In the genomic region with DNA sequence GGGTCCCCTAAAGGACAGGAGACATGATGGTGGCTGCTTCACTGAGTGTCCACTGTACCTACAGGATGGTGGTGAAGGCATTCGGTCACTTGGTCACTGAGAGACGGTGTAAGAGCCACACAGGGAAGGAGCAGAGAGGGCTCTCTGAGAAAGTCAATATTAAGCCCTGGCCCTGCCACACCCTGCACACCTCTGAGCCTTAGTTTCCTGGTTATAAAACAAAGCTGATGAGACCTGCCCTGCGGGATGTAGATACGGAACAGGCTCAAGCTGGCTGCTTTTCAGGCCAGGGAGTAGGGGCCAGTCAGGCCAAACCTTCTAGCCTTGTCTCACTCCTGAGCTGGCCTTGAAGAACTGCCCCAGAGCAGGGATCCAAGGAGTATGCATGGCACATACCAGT, we compare ENCODE assay signal across 20 mouse cellular contexts.
A peak's percentile ranks its signal among the peaks of the same experiment; 100 is the strongest.
DNase-seq lines count a peak whose midpoint lies in the region; ATAC-seq and TF ChIP-seq lines count a peak whose summit lies in the region.
"Had no signal": no experiment of that assay in that cellular context is flagged by ENCODE, and none has a peak within 500 bp of the region (broad histone marks: within the 10 kb centered on the region; RNA-seq: fewer than 3 reads in every experiment).

No protein-coding gene starts in this region.

- WGBS in cerebellum, adult 2 months = 93% methylated on average over 4 of the region's 4 CpGs
- 72% methylated on average over 4 of the region's 4 CpGs for WGBS in lung, adult 2 months
- WGBS in intestine, embryonic 16.5 days = 68% methylated on average over 4 of the region's 4 CpGs
- 72% methylated on average over 4 of the region's 4 CpGs for WGBS in stomach, embryonic 14.5 days

- H3K4me3 ChIP-seq in cerebellum, adult 2 months (replicated peaks; ENCODE audit: insufficient read depth, low read depth, low read length) = no peak overlapping the region
- H3K4me3 ChIP-seq in lung, adult 2 months (replicated peaks; ENCODE audit: extremely low read depth, low read depth, low read length) = no peak overlapping the region
- H3K4me3 ChIP-seq in intestine, embryonic 16.5 days (ENCODE audit: low read length) = no peak overlapping the region
- no peak overlapping the region for H3K4me3 ChIP-seq in stomach, embryonic 14.5 days (ENCODE audit: low read depth, low read length)
- H3K4me3 ChIP-seq: forebrain, embryonic 12.5 days; heart, embryonic 15.5 days; hindbrain, embryonic 12.5 days; kidney, embryonic 15.5 days; liver, embryonic 15.5 days; midbrain, embryonic 13.5 days; myocyte had no signal

- peak overlapping the region; percentile 56; the same call in 1 of the 2 replicates for H3K27ac ChIP-seq in cerebellum, adult 2 months (ENCODE audit: insufficient read depth, low read length)
- peak overlapping the region; percentile 79 for H3K27ac ChIP-seq in intestine, embryonic 16.5 days (ENCODE audit: low read length)
- no peak overlapping the region for H3K27ac ChIP-seq in stomach, embryonic 14.5 days (ENCODE audit: low read length)
- H3K27ac ChIP-seq: forebrain, embryonic 12.5 days; heart, embryonic 15.5 days; hindbrain, embryonic 12.5 days; kidney, embryonic 15.5 days; liver, embryonic 15.5 days; midbrain, embryonic 13.5 days had no signal

- H3K27me3 ChIP-seq in cerebellum, adult 2 months (ENCODE audit: control insufficient read depth, insufficient read depth, low read length) = no peaks in the 10 kb centered on the region
- H3K27me3 ChIP-seq in intestine, embryonic 16.5 days (replicated peaks; ENCODE audit: control insufficient read depth, insufficient read depth, low read length) = no peaks in the 10 kb centered on the region
- no peaks in the 10 kb centered on the region for H3K27me3 ChIP-seq in stomach, embryonic 14.5 days (ENCODE audit: control insufficient read depth, insufficient read depth, low read length)
- H3K27me3 ChIP-seq: forebrain, embryonic 12.5 days; heart, embryonic 15.5 days; hindbrain, embryonic 12.5 days; kidney, embryonic 15.5 days; liver, embryonic 15.5 days; midbrain, embryonic 13.5 days; Patski had no signal

- ATAC-seq in intestine, embryonic 16.5 days = peak; percentile 68
- peak; percentile 69 for ATAC-seq in stomach, embryonic 14.5 days (ENCODE audit: insufficient number of reproducible peaks, insufficient read depth, low FRiP score, low read depth)
- ATAC-seq: midbrain, embryonic 13.5 days; Patski had no signal

- no peak overlapping the region; the same call in 1 of the 2 replicates for H3K9ac ChIP-seq in intestine, embryonic 16.5 days (ENCODE audit: low read depth, low read length)
- H3K9ac ChIP-seq in stomach, embryonic 14.5 days (replicated peaks; ENCODE audit: low read depth, low read length) = no peak overlapping the region
- H3K9ac ChIP-seq: forebrain, embryonic 12.5 days; heart, embryonic 15.5 days; hindbrain, embryonic 12.5 days; kidney, embryonic 15.5 days; liver, embryonic 15.5 days; midbrain, embryonic 13.5 days had no signal

- TF ChIP-seq CTCF in cerebellum, adult 2 months (IDR thresholded peaks at IDR 0.05; ENCODE audit: borderline replicate concordance, insufficient read depth, low read depth, low read length) = no peak
- no peak for TF ChIP-seq CTCF in lung, adult 2 months (IDR thresholded peaks at IDR 0.05; ENCODE audit: insufficient read depth, low read length)

- peaks cover 57% of the 10 kb centered on the region for H3K4me1 ChIP-seq in cerebellum, adult 2 months (ENCODE audit: control insufficient read depth, insufficient read depth, low read length)
- peaks cover 33% of the 10 kb centered on the region for H3K4me1 ChIP-seq in lung, adult 2 months (ENCODE audit: control insufficient read depth, insufficient read depth, low read length)
- peaks cover 63% of the 10 kb centered on the region for H3K4me1 ChIP-seq in intestine, embryonic 16.5 days (ENCODE audit: control insufficient read depth, insufficient read depth, low read length)
- peaks cover 6% of the 10 kb centered on the region; the same call in 1 of the 2 replicates for H3K4me1 ChIP-seq in stomach, embryonic 14.5 days (ENCODE audit: control insufficient read depth, insufficient read depth, low read length)

- no peaks in the 10 kb centered on the region for H3K36me3 ChIP-seq in intestine, embryonic 16.5 days (ENCODE audit: control insufficient read depth, insufficient read depth, low read length)
- no peaks in the 10 kb centered on the region for H3K36me3 ChIP-seq in stomach, embryonic 14.5 days (ENCODE audit: control insufficient read depth, insufficient read depth, low read length)
- H3K36me3 ChIP-seq: heart, embryonic 15.5 days; hindbrain, embryonic 12.5 days; kidney, embryonic 15.5 days; liver, embryonic 15.5 days had no signal

- TF ChIP-seq POLR2A in cerebellum, adult 2 months (IDR thresholded peaks at IDR 0.05; ENCODE audit: borderline replicate concordance, insufficient read depth, low read length) = no peak
- no peak for TF ChIP-seq POLR2A in lung, adult 2 months (IDR thresholded peaks at IDR 0.05; ENCODE audit: borderline replicate concordance, extremely low read depth, low read depth, low read length)

- no peaks in the 10 kb centered on the region for H3K9me3 ChIP-seq in intestine, embryonic 16.5 days (ENCODE audit: control insufficient read depth, low read length)
- no peaks in the 10 kb centered on the region for H3K9me3 ChIP-seq in stomach, embryonic 14.5 days (ENCODE audit: control insufficient read depth, low read depth, low read length)
- H3K9me3 ChIP-seq: forebrain, embryonic 12.5 days; heart, embryonic 15.5 days; hindbrain, embryonic 12.5 days; kidney, embryonic 15.5 days; liver, embryonic 15.5 days; midbrain, embryonic 13.5 days had no signal

- no peak for DNase-seq in cerebellum, adult 2 months
- DNase-seq in cerebellum, postnatal 10 days = no peak
- DNase-seq in lung, adult 2 months = peak; percentile 32
- DNase-seq in lung, postnatal 14 days = no peak
- DNase-seq in yolk sac, embryonic 10.5 days (ENCODE audit: low spot score) = no peak
- no peak for DNase-seq in embryo, embryonic 9.5 days (ENCODE audit: extremely low spot score)
- DNase-seq: adrenal gland, adult 8-10 months; cerebellum, postnatal 14 days; gastrocnemius, postnatal 14 days; layer of hippocampus, postnatal 36 days had no signal

- H3K4me2 ChIP-seq in intestine, embryonic 16.5 days (ENCODE audit: low read depth, low read length) = 0 out of 2 replicates have a peak overlapping the region, but pooled peaks have one; percentile 7
- H3K4me2 ChIP-seq in stomach, embryonic 14.5 days (replicated peaks; ENCODE audit: low read depth, low read length) = no peak overlapping the region
- H3K4me2 ChIP-seq: forebrain, embryonic 12.5 days; heart, embryonic 15.5 days; hindbrain, embryonic 12.5 days; kidney, embryonic 15.5 days; liver, embryonic 15.5 days; midbrain, embryonic 13.5 days had no signal
